Mouse (Mus musculus): ENCODE results near the gene Olfr341.

Olfr341 gene

GRCm38 (mm10) chr2:36482368-36482767 lies at the start of gene Olfr341:
Gene Olfr341, minus strand, starts transcription at chr2:36482468.
- DNase-seq (ENCODE audit: low spot score): no peak

- no peak for DNase-seq (ENCODE audit: low spot score)
Measured at GRCm38 (mm10) chr2:36524698-36525097, 42.4 kb upstream of the Olfr341 start, which contains the start of gene Olfr342. Gene Olfr342, plus strand, starts transcription at chr2:36524998.

GRCm38 (mm10) chr2:36473634-36474033 lies 8.6 kb downstream of the Olfr341 start:
- no peak for DNase-seq (ENCODE audit: low spot score)

GRCm38 (mm10) chr2:36452287-36452686 lies 30.0 kb downstream of the Olfr341 start, which contains the start of gene Olfr340:
Gene Olfr340, plus strand, starts transcription at chr2:36452587.
- no peak for DNase-seq (ENCODE audit: low spot score)

Data from ovary, postnatal 14 days (tissue).